8 mouse cellular contexts compared by ENCODE assay signal in the genomic region with DNA sequence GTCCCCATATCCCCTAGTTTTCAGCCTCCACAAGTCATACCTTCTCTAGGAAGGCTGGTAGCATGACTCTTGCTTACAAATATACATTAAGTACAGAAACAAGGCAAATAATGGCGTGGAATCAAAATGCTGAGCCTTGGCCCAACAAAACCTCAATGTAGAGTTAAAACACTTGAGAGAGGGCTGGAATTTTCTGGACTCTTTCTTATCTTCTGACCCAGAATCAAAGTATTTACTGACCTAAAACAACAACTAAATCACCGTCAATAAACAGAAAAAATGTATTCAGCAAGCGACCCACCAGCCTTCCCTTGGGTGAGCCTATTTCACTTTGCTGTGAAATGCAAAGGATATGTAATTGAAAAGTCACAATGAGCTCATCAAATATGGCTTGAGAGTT. TPM values are rescaled to one million over a fixed set of nuclear protein-coding genes. Genes with fewer than 3 reads are reported as not detected.
DNase-seq lines count a peak whose midpoint lies in the region; ATAC-seq and TF ChIP-seq lines count a peak whose summit lies in the region.

No protein-coding gene starts in this region.

- no peak for TF ChIP-seq CTCF in heart, adult 2 months (IDR thresholded peaks at IDR 0.05)
- TF ChIP-seq CTCF in E14TG2a.4 (conservative IDR thresholded peaks at IDR 0.05; ENCODE audit: low read length) = no peak

- peak overlapping the region; percentile 98 for H3K27ac ChIP-seq in heart, adult 2 months
- peak overlapping the region; percentile 100 for H3K27ac ChIP-seq in heart, embryonic 16.5 days (ENCODE audit: low read length)
- H3K27ac ChIP-seq in liver, embryonic 16.5 days (ENCODE audit: low read length) = peak overlapping the region; percentile 99

- TF ChIP-seq POLR2A in heart, adult 2 months (IDR thresholded peaks at IDR 0.05; ENCODE audit: insufficient read depth, low read depth, low read length) = no peak

- intact Hi-C loops in heart, adult 2 months (cut with DNase I) = loop anchor here (2.0 kb wide), 1 partner anchor 50 kb away; no protein-coding TSS in a partner anchor
- intact Hi-C loops in heart, postnatal 25 days (cut with DNase I) = no loop called here

- 29% methylated on average over 3 of the region's 3 CpGs for WGBS in heart, adult 2 months
- WGBS in heart, embryonic 16.5 days = 40% methylated on average over 3 of the region's 3 CpGs
- WGBS in liver, embryonic 16.5 days (ENCODE audit: insufficient replicate concordance) = 59% methylated on average over 3 of the region's 3 CpGs

- no peak for DNase-seq in heart, adult 2 months
- DNase-seq in heart, postnatal 25 days (ENCODE audit: low spot score) = no peak
- no peak for DNase-seq in urinary bladder, adult 2 months (ENCODE audit: low spot score)
- no peak for DNase-seq in urinary bladder, postnatal 10 days (ENCODE audit: low spot score)
- DNase-seq in cerebellum, adult 11 months = no peak

- H3K4me2 ChIP-seq in heart, embryonic 16.5 days (ENCODE audit: low read depth, low read length) = peak overlapping the region; percentile 70
- H3K4me2 ChIP-seq in liver, embryonic 16.5 days (ENCODE audit: low read depth, low read length) = peak overlapping the region; percentile 56

- no peak for ATAC-seq in heart, embryonic 16.5 days (replicated peaks; ENCODE audit: extremely low read depth, insufficient read depth, low FRiP score)
- no peak for ATAC-seq in liver, embryonic 16.5 days (ENCODE audit: low read depth)

- no peak for TF ChIP-seq EP300 in heart, adult 2 months (IDR thresholded peaks at IDR 0.05; ENCODE audit: insufficient read depth, low read depth, low read length)

- H3K9ac ChIP-seq in heart, adult 2 months (ENCODE audit: low read depth, low read length) = no peak overlapping the region; the same call in 1 of the 2 replicates
- peak overlapping the region; percentile 98 for H3K9ac ChIP-seq in heart, embryonic 16.5 days (ENCODE audit: low read length)
- peak overlapping the region; percentile 86 for H3K9ac ChIP-seq in liver, embryonic 16.5 days (ENCODE audit: low read depth, low read length)

- peak overlapping the region; percentile 96 for H3K4me3 ChIP-seq in heart, adult 2 months
- H3K4me3 ChIP-seq in E14TG2a.4 (replicated peaks; ENCODE audit: low read length) = peak overlapping the region; percentile 92
- peak overlapping the region; percentile 92 for H3K4me3 ChIP-seq in heart, embryonic 16.5 days (ENCODE audit: low read length)
- peak overlapping the region; percentile 88 for H3K4me3 ChIP-seq in liver, embryonic 16.5 days (ENCODE audit: low read depth, low read length)

- H3K79me2 ChIP-seq in heart, adult 2 months (replicated peaks; ENCODE audit: control insufficient read depth, insufficient read depth, low read length) = peaks cover 14% of the 10 kb centered on the region

- no peaks in the 10 kb centered on the region for H3K27me3 ChIP-seq in heart, adult 2 months (ENCODE audit: control insufficient read depth, insufficient read depth, low read length)
- no peaks in the 10 kb centered on the region for H3K27me3 ChIP-seq in E14TG2a.4 (ENCODE audit: insufficient read depth, low read length)
- H3K27me3 ChIP-seq in heart, embryonic 16.5 days (ENCODE audit: control insufficient read depth, insufficient read depth, low read length) = no peaks in the 10 kb centered on the region
- H3K27me3 ChIP-seq in liver, embryonic 16.5 days (ENCODE audit: control insufficient read depth, insufficient read depth, low read depth, low read length) = no peaks in the 10 kb centered on the region

- H3K36me3 ChIP-seq in heart, adult 2 months (ENCODE audit: control insufficient read depth, insufficient read depth, low read length) = peaks cover 23% of the 10 kb centered on the region
- peaks cover 29% of the 10 kb centered on the region for H3K36me3 ChIP-seq in E14TG2a.4 (ENCODE audit: insufficient read depth, low read length)
- no peaks in the 10 kb centered on the region for H3K36me3 ChIP-seq in heart, embryonic 16.5 days (ENCODE audit: control insufficient read depth, insufficient read depth)
- no peaks in the 10 kb centered on the region for H3K36me3 ChIP-seq in liver, embryonic 16.5 days (ENCODE audit: control insufficient read depth, insufficient read depth)

- H3K9me3 ChIP-seq in E14TG2a.4 (ENCODE audit: low read length) = no peaks in the 10 kb centered on the region
- H3K9me3 ChIP-seq in heart, embryonic 16.5 days (replicated peaks; ENCODE audit: control insufficient read depth, low read length) = no peaks in the 10 kb centered on the region
- no peaks in the 10 kb centered on the region for H3K9me3 ChIP-seq in liver, embryonic 16.5 days (replicated peaks; ENCODE audit: control insufficient read depth, low read length)

- peaks cover 20% of the 10 kb centered on the region for H3K4me1 ChIP-seq in heart, adult 2 months (ENCODE audit: control insufficient read depth, insufficient read depth, low read length)
- H3K4me1 ChIP-seq in E14TG2a.4 (replicated peaks; ENCODE audit: low read depth, low read length) = peaks cover 45% of the 10 kb centered on the region
- peaks cover 45% of the 10 kb centered on the region for H3K4me1 ChIP-seq in heart, embryonic 16.5 days (ENCODE audit: control insufficient read depth, insufficient read depth, low read length)
- H3K4me1 ChIP-seq in liver, embryonic 16.5 days (ENCODE audit: control insufficient read depth, low read depth, low read length) = peaks cover 17% of the 10 kb centered on the region

RNA-seq across cellular contexts. Expression of a gene that starts 52.0 kb away (rescaled TPM):
- total RNA-seq in heart, adult 2 months (2021) = 10 to 100 TPM; 20.1 to 22.0 TPM
- polyA plus RNA-seq in heart, adult 2 months (2012; rRNA removed) = 9.3 and 12.4 TPM in 2 replicates
- total RNA-seq in heart, postnatal 25 days (2021) = 10 to 100 TPM; 19.7 to 20.9 TPM
- 7.6 and 7.9 TPM in 2 replicates for polyA plus RNA-seq in heart, embryonic 16.5 days (2015; fragmentation: Nextera tagmentation; extraction: Ambion mirVana)
- polyA plus RNA-seq in liver, embryonic 16.5 days (2015; fragmentation: Nextera tagmentation; extraction: Ambion mirVana) = 3.3 TPM in 2 replicates
- polyA plus RNA-seq in urinary bladder, adult 2 months (2012; rRNA removed) = 12.1 and 18.0 TPM in 2 replicates
